Mouse (Mus musculus) brain, adult 2 months (tissue): ENCODE results near the gene Rgs16.

Experiments
- DNase-seq: peaks from one replicate; pipeline ENCODE4 v3.0.0; 2011; ENCODE audit warnings: low read depth, low spot score

The Rgs16 gene

DNA sequence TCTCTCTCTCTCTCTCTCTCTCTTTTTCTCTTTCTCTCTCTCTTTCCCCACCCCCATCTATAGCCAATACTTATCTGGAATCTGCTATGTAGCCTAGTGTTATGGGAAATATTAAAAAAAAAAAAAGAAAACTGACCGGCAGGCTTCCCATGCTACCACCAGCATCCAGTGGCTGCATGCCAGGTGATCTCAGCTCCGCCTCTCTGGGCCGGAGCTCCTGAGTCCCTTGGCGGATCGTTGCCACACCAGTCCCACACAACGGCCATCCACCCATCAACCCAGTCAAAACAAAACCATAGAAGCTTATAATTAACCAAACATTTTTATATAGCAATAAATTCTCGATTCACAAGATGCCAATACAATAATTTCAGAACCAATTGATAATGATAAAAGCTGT is 19.2 kb upstream of the Rgs16 start:
- no peak for DNase-seq

DNA sequence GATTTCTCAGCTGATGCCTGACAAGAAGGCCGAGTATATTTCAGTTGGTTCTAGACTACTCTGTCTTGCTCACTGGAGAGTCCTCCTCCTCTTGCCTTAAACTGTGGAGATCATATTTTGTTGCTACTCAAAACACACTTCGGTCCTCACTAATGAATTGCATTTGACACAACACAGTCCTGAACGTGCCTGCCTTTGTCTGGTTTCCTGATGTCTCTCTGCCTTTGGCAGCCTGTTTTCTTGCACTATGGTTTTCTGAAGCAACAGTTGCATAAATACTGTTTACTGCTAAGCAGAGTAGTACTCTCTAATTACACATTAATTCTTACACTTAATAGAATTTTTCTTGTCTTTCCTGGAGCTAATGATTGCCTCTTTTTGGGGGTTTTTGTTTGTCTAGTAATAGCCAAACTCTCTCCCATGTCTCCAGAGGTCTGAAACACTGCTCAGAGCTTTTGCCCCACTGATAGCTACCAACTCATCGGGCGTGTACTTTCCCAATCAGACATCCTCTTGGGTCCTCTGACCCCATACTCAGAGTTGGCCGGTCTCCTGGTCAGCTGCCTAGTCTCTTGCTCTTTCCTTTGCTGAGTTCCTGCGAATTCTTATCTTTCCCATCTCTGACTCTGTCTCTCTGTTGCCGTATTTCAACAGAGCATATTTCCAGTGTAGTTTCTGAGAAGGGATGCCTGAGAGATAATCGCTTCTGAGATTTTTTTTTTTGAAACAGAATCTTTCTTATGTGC is 18.4 kb upstream of the Rgs16 start:
- no peak for DNase-seq

DNA sequence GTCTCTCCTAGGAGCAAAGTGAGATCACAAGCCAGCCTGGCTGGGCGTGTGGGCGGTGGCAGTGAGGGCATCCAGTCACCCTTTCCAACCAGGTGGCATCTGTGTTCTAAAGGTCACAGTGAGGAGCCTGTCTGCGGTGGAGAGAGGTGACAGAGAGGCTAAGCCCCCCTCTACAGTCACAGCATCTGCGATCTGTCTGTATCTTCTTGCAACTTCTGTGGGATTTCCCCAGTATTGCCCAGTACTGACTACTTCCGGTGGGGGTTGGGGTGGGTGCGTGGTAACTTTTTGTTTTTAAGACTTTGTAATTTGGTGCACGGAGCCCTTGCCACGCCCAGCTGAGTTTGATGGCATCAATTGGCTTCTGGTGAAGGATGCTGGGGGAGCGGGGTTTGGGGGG is 16.7 kb upstream of the Rgs16 start:
- DNase-seq, result no peak

DNA sequence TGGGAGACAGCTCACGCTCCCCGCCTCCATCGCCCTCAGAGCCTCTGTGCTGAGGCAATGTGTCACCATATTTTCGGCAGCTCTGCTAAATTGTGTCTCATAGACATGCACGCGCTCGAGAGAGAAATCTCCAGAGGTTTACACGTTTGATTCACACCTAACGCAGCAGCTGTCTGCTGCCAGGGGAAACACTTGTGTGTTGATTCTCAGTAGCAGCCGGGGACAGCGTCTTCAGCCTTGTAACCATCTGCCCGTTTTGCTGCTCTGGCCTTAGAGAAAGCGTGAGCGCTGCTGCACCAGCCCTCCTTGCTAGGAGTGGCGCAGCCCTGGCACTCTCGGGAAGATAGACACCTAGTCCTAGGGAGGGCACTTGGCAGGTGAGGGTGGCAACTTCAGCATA is 13.5 kb upstream of the Rgs16 start:
- peak; percentile 65 for DNase-seq

DNA sequence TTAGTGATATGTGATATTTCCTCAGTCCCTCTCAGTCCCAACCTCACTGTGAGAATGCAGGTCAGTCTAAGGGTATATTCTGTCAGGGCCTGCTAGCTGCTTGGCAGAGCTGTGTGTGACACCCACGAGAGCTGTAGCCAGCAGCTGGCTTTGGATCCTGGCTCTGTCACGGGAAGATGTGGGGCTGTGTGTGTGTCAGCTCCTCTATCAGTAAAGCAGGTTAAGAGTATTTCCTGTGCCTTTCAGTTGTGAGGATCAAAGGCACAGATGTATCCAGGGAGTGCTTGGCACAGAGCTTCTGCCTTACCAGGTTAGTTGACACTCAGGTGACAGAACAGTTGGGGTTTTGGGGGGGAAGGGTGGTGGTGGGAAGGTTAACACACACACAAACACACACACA is 10.3 kb upstream of the Rgs16 start:
- DNase-seq, result peak; percentile 52

DNA sequence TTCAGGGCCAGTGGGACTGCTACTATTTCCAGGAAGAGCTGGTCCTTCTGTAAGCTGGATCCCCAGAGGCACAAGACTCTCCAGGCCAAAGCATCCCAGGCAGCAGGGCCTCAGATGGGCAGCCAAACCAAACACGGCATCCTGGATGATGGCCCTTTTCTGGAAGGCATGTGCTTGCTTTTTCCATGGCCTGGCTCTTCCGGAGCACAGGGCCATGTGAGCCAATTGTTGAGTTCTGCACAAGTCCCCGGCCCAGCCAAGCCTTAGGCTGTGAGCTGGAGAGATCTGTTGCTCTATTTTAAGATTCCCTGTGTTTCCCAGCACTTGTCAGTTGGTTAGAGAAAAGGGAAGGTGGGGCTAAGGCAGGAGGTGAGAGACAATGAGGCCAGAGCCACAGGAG is 9.5 kb upstream of the Rgs16 start:
- peak; percentile 75 for DNase-seq

DNA sequence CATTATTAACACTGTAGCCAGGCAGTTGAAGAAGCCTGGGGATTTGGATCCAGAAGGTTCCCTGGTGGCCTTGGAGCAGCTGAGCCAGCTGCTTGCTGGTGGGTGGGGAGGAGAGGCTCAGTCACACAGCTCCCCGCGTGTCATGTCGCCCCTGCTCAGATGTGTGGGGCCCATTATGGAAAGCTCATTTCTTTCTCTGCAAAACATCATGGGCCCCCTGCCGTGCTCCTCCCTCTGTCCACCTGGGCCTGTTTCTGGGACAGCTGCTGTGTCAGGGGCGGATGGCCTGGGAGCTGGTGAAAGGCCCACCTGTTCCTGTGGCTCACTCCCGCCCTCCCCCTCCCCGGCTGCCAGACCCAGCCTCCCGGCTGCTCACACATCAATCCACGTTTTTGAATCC is 7.0 kb upstream of the Rgs16 start:
- DNase-seq, result peak; percentile 66

DNA sequence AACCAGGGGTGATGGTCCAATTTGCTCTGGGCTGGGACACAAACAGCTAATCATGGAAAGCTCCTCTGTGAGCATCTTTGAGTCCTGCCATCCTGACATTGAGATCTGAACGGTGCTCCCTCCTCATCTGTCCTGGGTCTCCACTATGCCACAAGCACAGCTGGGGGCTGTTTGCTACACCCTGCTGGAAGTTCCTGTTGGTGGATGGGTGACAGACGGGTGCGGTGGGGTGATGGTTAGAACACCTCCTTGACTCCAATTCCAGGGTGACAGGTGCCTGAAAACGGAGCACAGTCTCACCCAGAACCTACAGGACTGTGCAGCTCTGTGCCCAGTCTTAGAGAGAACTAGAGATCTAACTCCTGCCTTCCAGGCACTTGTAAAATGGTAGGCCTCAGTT is 5.3 kb upstream of the Rgs16 start:
- DNase-seq, result no peak

DNA sequence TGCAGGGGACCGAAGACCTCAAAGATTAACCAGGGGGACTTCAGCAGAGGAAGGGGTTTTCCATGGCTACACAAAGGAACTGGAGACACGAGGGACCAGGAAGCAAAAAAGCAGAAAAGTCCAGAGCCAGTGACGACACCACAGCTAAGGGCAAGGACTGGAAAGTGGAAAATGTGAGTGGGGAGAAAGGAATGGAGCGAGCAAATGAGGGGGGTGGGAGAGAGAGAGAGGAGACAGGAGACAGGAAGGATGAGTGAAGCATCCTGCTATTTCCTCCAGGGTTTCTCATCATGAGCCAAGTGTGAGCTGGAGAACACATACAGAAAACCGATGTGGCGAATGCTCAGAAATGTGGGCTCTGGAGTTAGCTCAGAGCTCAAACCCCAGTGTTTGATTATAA is 4.1 kb upstream of the Rgs16 start:
- no peak for DNase-seq

DNA sequence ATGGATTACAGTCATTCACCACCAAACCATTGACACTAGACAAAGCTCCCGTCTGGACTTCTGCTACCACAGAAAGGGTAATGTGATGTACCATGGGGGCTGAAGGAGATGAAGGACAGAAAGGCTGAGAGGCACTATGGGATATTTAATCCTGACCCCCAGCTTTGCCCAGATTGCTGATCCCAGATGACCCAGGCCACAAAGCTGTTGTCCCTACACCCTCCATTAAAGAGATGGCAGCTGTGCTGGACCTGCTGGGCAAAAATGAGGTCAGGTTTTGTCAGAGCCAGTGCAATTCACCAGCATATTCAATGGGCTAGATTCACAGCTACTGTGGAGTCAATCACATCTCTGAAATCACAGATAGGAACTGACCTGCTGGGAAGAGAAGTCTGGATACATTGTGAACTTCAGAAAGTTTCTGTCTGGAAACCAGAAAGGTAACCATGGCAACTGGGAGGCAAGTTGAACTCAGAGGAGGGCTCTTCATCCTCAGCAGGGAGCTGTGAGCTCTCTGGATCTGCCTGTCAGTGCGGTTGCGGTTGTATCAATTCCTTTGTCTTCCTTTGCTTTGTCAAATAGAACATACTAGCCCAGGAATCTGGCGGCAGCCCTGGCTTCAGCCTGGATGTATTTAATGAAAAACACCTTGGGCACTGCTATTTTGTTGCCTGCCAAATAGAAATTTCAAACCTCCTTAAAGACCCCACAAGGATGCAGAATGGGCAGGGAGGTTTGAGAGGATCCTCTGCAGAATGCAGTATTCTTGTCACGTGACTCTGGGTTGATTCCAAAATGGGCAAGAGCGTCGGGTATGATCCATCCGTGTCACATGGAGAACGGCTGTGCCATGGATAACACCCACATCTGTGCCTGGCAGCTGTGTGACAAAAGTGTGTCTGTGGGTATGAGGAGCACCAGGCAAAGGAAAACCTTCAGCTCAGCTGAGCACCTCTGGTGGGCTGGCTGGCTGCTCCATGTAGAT is 2.8 kb upstream of the Rgs16 start:
- peak; percentile 83 for DNase-seq

DNA sequence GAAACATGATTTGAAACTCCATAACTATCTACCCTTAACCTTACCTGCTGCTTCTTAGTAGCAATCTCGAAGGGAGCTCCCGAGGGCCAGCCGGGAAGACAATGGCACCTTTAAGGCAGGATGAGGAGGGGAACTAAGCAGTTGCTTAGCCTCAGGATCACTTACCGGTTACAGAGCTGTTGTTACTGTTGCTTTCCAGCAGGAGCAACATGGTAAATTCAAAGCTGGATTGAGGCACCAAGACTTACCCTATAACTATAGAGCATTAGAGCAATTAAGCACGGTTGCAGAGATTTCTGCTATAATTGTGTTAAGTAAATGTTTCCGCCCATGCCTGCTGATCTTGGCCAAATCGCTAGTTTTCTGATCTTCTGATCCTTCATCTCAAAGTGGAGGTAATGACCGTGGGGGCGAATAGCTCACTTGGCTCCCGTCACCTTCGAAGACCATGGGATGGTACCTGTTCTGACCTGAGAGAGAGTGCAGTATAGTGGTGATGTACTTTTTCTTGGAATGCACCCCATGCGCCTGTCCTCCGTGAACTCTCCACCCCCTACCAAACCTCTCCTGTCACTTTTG is 623 bp upstream of the Rgs16 start:
- DNase-seq, result no peak

DNA sequence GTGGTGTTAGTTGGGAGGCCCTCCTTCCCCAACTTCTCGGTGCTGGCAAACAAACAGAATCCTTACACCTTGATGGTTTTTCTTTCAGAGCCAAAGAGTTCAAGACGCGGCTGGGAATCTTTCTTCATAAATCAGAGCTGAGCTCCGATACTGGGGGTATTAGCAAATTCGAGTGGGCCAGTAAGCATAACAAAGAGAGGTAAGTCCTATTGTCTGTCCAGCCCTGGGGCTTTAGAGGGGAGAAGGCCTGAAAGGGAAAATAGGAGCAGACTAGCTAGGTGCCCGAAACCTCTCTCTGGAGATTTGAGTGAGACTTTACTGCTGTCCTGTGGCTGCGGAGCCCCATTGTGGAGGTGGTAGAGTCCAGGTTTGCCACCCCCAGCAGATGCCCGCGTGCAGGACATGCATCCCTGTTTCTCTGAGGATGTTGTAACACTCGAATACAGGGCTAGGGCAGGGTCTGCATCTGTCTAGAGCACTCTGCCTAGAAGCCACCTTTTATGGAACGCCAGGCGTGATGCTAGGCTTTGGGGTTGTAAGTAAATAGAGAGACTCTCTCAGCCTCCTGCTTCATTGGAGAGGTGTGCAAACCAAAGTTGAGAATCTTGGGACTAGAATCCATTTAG is 739 bp downstream of the Rgs16 start:
- DNase-seq, result no peak

DNA sequence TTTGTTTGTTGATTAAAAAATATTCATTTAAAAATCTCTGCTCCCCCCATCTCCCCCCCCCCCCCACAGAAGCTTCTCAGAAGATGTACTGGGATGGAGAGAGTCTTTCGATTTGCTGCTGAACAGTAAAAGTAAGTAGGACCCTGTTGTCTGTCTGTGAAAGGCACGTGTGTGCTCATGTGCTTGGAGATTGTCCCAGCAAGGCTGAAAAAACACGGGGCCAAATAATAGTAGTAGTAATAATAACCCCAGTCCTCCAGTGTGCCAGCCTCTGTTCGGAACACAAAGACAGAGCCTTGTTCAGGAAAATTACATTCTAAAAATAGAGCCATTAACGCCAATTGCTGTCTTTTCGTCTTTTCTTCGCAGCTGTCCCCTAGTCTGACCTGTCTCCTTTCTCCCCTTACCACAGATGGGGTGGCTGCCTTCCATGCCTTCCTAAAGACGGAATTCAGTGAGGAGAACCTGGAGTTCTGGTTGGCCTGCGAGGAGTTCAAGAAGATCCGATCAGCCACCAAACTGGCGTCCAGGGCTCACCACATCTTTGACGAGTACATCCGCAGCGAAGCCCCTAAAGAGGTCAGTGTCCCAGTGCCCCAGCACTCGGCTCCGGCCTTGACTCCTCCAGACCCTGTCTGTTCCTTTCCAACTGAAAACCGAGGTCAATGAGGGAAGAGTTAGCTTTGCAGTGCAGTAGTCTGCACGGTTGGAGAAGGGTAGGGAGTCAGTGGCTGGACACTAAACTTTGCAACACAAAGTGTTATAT is 1.6 kb downstream of the Rgs16 start:
- DNase-seq, result peak; percentile 20

DNA sequence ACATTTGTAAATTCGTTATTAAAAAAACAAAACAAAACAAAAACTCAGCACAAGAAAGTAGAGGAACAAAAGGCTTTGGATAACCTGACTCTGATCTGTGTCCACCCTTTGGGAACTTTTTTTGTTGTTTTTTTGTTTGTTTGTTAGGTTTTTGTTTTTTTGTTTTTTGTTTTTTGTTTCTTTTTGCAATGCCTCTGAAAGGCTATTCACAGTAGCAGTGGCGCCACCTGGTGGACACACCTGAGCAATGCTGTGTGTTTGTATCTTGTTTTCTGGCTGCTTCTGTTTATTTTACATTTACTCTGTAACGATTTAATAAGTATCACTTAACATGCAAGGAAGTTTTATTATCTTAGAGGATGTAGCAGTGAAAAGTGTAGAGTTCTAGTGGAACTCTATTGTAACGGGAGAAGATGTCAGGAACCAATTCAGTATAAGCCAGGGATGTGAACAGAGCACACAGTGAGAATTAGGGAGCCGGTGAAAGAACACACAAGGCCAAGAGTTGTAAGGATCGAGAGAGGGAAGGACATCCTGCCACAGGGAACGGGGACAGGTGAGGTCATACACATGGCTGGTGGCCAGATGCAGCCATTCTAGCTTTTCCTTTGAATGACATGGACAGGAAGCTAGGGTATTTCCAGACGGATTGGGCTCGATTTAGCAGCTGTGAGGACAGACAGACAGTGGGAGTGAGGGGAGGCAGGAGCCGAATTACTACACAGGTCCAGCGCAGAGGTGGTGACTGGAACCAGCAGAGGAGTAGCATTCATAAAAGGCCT is 2.4 kb downstream of the Rgs16 start:
- peak; percentile 91 for DNase-seq

DNA sequence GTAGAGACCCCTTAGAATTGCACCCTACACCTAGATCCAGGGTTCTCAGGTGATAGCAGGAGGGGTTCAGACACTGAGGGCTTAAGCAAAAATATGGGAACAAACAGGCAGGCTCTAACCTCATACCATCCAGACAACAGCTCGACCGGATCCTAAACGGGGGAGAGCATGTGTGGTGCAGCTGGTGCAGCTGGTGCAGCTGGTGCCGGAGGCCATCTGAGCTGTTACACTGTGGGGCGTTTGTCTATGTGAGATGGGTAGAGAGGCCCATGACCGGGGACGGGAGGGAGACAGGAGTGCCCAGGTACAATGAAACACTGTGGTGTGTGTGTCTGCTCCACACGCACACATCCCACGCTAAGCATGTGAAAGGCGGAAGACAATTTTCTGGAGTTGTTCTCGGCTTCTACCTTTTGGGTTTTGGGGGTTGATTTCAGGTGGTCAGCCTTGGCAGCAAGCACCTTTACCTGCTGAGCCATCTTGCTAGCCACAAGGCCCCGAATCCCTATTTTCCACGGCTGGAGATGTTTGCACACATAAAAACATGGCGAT is 6.0 kb downstream of the Rgs16 start:
- no peak for DNase-seq

DNA sequence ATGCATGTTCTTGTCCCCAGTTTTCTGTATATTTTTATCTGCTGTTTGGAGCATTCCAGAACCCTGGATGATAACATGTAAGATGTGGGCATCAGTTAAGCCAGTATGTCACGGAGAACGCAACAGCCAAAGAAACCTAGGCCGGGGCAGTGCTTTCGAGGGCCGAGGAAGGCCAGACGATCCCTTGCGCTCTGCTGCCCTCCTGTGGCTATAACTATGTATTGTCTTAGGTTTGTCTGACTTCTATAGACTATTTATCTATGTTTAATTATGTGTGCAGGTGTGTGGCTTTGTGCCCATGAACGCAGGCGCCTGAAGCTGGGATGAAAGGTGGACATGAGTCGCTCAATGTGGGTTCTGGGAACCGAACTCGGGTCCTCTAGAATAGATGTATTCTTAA is 6.6 kb downstream of the Rgs16 start:
- DNase-seq, result peak; percentile 80

DNA sequence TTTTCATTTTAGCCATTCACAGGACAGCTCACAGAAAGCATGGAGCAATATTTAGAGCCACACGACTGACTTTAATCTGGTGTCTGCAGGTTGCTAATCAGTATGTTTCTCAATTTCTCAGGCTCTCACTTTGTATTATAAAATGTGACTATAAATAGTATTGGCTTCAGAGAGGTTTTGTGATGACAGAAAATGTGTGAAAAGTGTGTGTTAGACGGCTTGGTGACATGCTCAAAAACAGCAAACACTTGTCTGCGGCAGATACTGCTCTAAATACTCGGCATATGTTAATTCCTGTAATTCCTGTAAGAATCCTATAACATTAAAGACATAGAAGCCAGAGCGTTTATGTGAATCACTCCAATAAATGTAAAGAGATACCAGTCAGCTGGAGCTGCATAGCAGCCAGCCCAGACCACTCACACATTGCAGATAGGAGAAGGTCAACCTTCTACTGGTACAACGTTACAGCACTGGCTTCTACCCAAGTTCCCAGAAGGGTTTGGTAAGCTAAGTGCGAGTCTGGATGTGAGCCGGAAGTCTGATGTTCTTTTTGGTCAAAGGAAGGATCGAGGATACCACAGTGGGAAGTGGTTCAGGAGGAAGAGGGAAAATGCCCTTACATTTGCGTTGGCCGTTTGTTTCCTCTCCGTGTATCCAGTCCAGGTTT is 7.8 kb downstream of the Rgs16 start:
- no peak for DNase-seq

DNA sequence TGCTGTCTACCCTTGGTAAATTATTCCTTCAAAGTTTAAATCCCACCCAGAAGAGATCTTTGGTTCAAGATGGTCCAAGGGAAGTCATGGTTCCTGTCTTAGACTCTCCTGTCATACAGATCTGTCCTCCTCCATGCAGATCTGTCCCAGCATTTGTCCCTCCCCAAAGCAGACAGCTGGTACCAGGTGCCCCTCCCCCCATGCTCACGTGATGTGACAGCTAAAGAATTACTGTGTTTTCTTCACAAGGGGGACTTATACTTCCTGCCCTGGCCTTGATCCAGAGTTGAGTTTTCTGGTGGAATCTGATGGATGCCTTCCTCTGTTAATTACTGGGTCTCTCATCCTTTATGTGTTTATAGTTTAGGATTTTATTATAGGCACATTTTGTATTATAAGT is 8.4 kb downstream of the Rgs16 start:
- DNase-seq, result peak; percentile 22

DNA sequence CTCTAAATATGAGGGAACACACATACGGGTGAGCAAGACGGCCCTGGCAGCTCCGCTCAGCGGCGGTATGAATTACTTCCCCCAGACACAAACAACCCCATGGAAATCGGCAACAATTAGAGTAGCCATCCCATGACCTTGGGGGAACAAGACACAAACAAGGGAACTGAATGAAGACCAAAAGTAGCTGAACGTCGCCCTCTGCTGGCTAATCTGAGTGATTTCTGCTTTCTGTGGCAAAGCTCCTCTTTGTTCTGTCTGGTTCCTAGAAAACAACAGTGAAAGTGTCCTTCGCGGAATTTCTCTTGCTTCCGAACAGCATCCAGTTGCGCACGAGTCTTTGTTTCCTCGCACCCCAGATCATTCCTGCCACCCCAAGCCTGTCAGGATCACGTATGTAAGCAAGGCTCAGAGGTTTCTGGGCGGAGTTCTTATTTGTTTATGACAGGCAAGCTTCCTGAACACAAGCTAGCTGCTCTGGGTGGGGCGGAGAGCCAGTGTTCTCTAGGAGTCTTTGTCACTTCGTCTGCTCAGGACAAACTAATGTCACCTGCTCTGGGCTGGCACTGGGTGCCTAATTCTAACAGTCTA is 9.2 kb downstream of the Rgs16 start, which contains the start of gene Rnasel:
TSS of gene Rnasel (plus strand) at position 216 of the 591 bp plus-strand sequence.
- DNase-seq, result peak; percentile 91
